Mouse (Mus musculus): Measurements from ENCODE around the gene Man2a1.
A peak's percentile ranks its signal among the peaks of the same experiment; 100 is the strongest.

Man2a1 gene

DNA sequence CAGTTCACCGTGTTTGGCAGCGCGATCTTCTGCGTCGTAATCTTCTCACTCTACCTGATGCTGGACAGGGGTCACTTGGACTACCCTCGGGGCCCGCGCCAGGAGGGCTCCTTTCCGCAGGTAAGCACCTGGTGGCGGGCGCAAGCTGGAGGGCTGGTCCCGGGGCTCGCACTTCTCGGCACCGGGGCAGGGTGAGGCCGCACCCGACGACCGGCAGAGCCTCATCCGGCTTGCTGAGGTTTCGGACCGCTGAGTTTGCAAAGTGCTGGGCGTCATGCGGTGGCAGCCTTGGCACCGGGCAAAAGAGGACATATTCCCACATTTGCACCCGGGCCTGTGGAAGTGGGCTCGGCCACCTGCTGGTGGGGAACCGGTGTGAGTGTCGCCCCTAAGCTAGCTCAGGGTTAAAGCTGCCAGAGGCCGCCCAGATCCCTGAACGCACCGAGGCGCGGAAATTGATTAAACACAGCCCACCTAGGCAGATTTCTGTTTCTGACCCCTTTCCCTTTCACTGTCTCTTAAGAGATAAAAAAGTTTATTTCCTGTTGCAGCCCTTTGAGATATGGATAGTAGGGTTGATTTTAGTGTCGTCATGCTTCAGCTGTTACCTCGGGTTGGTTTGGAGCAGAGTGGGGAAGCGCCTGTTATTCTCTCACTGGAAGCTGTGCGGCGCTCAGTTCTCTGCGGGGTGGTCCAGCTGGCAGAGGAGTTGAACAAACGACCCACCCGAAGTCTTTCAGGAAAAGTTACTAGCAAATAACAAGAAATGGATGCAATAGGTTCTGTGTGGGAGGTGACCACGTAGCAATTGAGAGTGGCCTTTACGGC is 1.4 kb downstream of the Man2a1 start:
- peak; percentile 63 for DNase-seq (ENCODE audit: extremely low spot score, low spot score)

- DNase-seq (ENCODE audit: extremely low spot score, low spot score), result no peak
Observed at GRCm38 (mm10) chr17:64603134-64603533, 2.6 kb downstream of the Man2a1 start.

- no peak for DNase-seq (ENCODE audit: extremely low spot score, low spot score)
Observed at GRCm38 (mm10) chr17:64603534-64603933, 3.0 kb downstream of the Man2a1 start.

GRCm38 (mm10) chr17:64604163-64604562 is 3.6 kb downstream of the Man2a1 start:
- DNase-seq (ENCODE audit: extremely low spot score, low spot score), result no peak

GRCm38 (mm10) chr17:64608228-64608627 is 7.7 kb downstream of the Man2a1 start:
- DNase-seq (ENCODE audit: extremely low spot score, low spot score), result no peak

GRCm38 (mm10) chr17:64608923-64609598 is 8.5 kb downstream of the Man2a1 start:
- no peak for DNase-seq (ENCODE audit: extremely low spot score, low spot score)

GRCm38 (mm10) chr17:64609741-64610140 is 9.2 kb downstream of the Man2a1 start:
- DNase-seq (ENCODE audit: extremely low spot score, low spot score), result no peak

GRCm38 (mm10) chr17:64611426-64611825 is 10.9 kb downstream of the Man2a1 start:
- DNase-seq (ENCODE audit: extremely low spot score, low spot score), result no peak

DNA sequence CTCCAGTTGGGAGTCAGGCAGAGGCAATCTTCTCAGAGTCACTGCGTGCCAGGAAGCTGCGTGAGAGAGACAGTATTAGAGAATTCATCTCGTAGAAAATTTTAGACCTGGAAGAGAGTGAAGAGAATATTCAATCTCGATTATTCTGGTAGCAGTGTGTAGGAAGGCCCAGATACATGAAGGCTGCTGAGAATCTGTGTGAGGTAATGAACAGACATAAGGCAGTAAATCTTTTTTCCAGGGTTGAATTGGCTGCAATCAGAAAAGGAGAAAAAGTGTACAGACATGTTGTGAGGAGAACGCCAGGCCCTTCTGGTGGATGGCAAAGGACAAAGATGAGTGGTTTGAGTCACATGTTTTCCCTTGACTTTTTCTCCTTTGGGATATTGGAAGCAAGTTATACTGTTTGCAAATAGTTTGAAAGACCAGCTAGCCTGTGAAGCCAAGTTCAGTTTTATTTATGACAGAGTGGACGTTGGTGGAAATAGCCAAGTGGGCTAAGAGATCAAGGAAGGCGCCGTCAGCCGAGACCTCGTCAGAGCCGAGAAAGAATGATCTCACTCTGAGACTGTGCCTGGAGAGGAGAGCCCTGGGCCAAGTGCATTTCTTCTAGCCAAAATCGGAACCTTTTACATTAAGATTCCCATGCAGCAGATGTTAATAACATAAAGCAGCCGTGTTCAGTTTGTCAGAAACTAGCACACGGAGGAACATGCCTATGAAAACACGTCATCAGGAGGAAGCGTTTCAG is 11.8 kb downstream of the Man2a1 start:
- DNase-seq (ENCODE audit: extremely low spot score, low spot score), result no peak

GRCm38 (mm10) chr17:64612930-64613329 is 12.4 kb downstream of the Man2a1 start:
- DNase-seq (ENCODE audit: extremely low spot score, low spot score), result no peak

- no peak for DNase-seq (ENCODE audit: extremely low spot score, low spot score)
Observed at GRCm38 (mm10) chr17:64613351-64613750, 12.8 kb downstream of the Man2a1 start.

GRCm38 (mm10) chr17:64614804-64615203 is 14.3 kb downstream of the Man2a1 start:
- DNase-seq (ENCODE audit: extremely low spot score, low spot score), result no peak

DNA sequence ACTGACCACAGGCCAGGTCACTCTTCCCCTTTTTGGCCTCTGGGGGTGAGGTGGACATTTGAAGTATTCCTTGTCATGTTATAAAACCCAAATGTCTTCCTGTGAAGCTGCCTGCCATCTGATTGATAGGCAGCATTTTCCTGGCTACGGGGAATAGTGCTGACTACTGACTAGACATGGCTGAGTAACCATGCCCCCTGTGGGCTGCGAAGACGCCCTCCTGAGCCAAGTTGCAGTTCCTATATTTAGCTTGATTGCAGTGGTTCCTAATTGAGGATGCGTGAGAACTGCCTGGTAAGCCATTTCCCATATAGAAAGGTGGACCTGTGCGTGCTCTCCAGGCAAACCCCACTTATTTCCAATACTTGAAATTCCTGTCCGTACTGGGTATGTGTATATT is 14.9 kb downstream of the Man2a1 start:
- no peak for DNase-seq (ENCODE audit: extremely low spot score, low spot score)

DNA sequence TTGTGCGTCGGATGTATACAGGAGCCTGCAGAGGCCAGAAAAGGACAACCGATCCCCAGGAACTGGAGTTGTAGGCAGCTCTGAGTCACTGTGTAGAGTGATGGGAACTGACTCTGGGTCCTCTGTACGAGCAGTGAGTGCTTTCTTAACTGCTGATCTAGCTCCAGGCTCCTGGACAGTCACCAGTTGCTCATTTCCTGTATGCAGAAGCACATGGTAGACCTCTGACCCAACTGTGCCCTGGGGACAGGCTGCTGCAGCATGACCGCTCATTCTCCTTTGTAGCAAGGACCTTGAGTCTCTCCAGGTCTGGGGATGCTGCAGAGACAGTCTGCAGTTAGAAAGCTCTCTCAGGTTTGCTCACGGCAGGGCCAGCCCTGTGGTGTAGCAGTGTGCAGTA is 15.7 kb downstream of the Man2a1 start:
- DNase-seq (ENCODE audit: extremely low spot score, low spot score), result no peak

GRCm38 (mm10) chr17:64617838-64618237 is 17.3 kb downstream of the Man2a1 start:
- no peak for DNase-seq (ENCODE audit: extremely low spot score, low spot score)

- no peak for DNase-seq (ENCODE audit: extremely low spot score, low spot score)
Observed at GRCm38 (mm10) chr17:64618996-64619395, 18.5 kb downstream of the Man2a1 start.

DNA sequence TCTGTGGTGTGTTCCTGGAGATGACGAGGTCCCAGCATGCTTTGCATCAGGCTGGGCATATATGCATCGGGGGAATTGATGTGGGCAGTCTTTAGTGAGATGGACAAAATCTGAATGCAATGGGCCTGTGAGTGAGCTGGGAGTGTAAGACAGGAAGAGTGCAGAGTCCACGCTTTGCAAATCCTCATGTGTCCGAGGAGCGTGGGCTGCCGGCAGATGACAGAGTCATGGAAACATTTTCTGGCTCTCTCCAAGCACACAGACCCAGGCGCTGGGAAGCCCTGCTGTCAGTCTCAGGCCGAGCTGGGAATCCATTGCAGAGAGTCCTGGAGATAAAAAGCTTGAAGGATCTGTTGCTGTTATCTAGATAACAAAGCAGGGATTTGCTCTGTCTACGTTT is 19.6 kb downstream of the Man2a1 start:
- DNase-seq (ENCODE audit: extremely low spot score, low spot score), result no peak

DNA sequence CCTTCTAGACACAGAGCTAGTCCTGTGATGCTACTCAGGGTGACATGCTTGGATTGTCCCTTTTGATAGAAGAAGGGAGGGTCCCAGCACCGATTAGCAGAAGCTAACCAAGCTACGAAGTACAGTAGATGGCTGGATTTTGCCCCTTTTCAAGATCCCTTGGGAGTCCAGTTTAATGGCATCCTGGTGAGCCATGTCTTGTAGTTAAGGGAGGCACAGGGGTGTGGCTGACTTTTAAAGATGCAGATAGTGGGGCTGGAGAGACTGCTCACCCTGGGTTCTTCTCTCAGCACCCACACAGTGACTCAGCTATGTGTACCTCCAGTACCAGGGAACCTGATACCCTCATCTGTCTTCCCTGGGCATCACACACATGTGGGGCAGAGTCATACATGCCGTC is 20.1 kb downstream of the Man2a1 start:
- DNase-seq (ENCODE audit: extremely low spot score, low spot score), result no peak

DNA sequence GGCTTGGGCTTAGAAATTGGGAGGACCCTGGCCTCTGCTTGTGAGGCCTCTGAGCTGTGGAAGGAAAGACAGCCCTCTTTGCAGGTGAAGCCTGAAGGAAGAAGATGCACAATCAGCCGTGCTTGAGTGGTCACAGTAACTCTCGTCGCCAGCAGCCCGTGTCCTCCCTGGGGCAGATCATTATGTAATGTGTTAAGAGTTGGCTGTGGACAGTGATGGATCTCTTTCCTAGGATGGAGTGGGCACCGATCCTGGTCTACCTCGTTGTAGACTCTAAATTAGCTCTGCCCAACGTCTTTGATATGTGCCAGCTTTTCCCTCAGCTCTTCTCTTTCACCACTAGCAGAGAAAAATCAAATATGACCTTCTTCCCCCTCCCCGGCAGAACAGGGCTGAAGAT is 20.7 kb downstream of the Man2a1 start:
- DNase-seq (ENCODE audit: extremely low spot score, low spot score), result no peak

- DNase-seq (ENCODE audit: extremely low spot score, low spot score), result no peak
Observed at GRCm38 (mm10) chr17:64621649-64622351, 21.3 kb downstream of the Man2a1 start.

GRCm38 (mm10) chr17:64622352-64622886 is 21.9 kb downstream of the Man2a1 start:
- DNase-seq (ENCODE audit: extremely low spot score, low spot score), result no peak

Data from neural tube, embryonic 10.5 days (tissue).